Mouse (Mus musculus) midbrain, embryonic 11.5 days (tissue): ENCODE data around the gene Gnao1. TPM values are rescaled to one million over a fixed set of nuclear protein-coding genes. Genes with fewer than 3 reads are reported as not detected.

Experiments used
- ATAC-seq: fragments of 200-750 bp; cut with Nextera tagmentation; 2 replicates; pipeline ENCODE4 v1.8.0; 2017; ENCODE audit warnings: moderate TSS enrichment, moderate library complexity; ENCODE audit not compliant: low FRiP score
- DNase-seq: peaks from one replicate; pipeline ENCODE4 v3.0.0; 2015; ENCODE audit warnings: low spot score; ENCODE audit errors: missing footprints
- H3K27ac ChIP-seq: fragments of 300-500 bp; sonication (generic); 2 replicates; pipeline ENCODE4 v1.5.1; 2014; ENCODE audit warnings: low read depth, low read length
- H3K27me3 ChIP-seq: fragments of 300-500 bp; sonication (generic); 2 replicates; pipeline ENCODE4 v1.6.1; 2014; ENCODE audit warnings: mild to moderate bottlenecking, low read length, moderate library complexity, mixed read lengths; ENCODE audit not compliant: control insufficient read depth, insufficient read depth
- H3K36me3 ChIP-seq: fragments of 300-500 bp; sonication (generic); 2 replicates; pipeline ENCODE4 v1.6.1; 2014; ENCODE audit warnings: mild to moderate bottlenecking, low read length, moderate library complexity, mixed read lengths; ENCODE audit not compliant: control insufficient read depth, insufficient read depth
- H3K4me1 ChIP-seq: fragments of 300-500 bp; sonication (generic); 2 replicates; pipeline ENCODE4 v1.6.1; 2014; ENCODE audit warnings: low read length; ENCODE audit not compliant: control insufficient read depth, insufficient read depth
- H3K4me2 ChIP-seq: fragments of 300-500 bp; sonication (generic); 2 replicates; pipeline ENCODE4 v1.6.1; 2014; ENCODE audit warnings: mild to moderate bottlenecking, moderate library complexity
- H3K4me3 ChIP-seq: fragments of 300-500 bp; sonication (generic); 2 replicates; pipeline ENCODE4 v1.5.1; 2014; ENCODE audit warnings: low read depth, low read length
- H3K9ac ChIP-seq: fragments of 300-500 bp; sonication (generic); 2 replicates; pipeline ENCODE4 v1.6.1; 2014; ENCODE audit warnings: low read length
- H3K9me3 ChIP-seq: fragments of 300-500 bp; sonication (generic); 2 replicates; pipeline ENCODE4 v1.6.1; 2016; ENCODE audit warnings: low read length; ENCODE audit not compliant: control insufficient read depth
- WGBS: fragments of 180-500 bp; shearing (Covaris S2); extraction: QIAGEN DNeasy Blood & Tissue Kit; methylation state at CpG from one replicate; pipeline ENCODE4 v1.1.7; 2014; 5-methylcytosine and 5-hydroxymethylcytosine counted together
- polyA plus RNA-seq: library from polyadenylated mRNA; unstranded; fragments of >200 nt; fragmentation: Nextera tagmentation; extraction: Ambion mirVana; gene quantifications from 2 replicates; pipeline ENCODE4 v1.2.1, GENCODE M21; 2014

The Gnao1 gene
- polyA plus RNA-seq, 1 experiment from 2014 or later: 32.1 TPM

DNA sequence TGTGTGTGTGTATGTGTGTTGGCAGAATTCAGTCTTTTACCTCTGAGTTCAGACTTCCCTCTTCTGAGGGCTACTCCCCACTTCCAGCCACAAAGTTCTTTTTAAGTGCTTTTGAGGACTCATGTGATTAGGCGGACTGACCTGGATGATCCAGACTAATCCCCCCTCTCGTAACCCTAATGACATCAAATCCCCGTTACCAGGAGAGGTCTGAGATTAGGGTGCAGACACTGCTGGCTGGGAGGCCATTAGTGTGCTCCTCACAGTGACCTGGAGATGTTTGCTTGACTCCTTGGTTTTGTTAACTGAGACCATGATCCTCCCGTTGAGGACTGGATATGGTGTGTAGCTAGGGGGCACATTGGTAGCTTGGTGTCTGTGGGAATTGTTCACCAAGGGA, 30.7 kb downstream of the Gnao1 start:
- Histone ChIP-seq H3K9ac (no peak overlapping the region), H3K36me3 (no peaks in the 10 kb centered on the region), H3K4me2 (no peak overlapping the region), H3K27me3 (peaks cover 4% of the 10 kb centered on the region; the same call in 1 of the 2 replicates), H3K9me3 (no peaks in the 10 kb centered on the region), H3K27ac (no peak overlapping the region), H3K4me1 (peaks cover 15% of the 10 kb centered on the region), H3K4me3 (no peak overlapping the region)
- 24% methylated on average over 4 of the region's 4 CpGs for WGBS
- DNase-seq (peak; percentile 75), ATAC-seq (no peak)

DNA sequence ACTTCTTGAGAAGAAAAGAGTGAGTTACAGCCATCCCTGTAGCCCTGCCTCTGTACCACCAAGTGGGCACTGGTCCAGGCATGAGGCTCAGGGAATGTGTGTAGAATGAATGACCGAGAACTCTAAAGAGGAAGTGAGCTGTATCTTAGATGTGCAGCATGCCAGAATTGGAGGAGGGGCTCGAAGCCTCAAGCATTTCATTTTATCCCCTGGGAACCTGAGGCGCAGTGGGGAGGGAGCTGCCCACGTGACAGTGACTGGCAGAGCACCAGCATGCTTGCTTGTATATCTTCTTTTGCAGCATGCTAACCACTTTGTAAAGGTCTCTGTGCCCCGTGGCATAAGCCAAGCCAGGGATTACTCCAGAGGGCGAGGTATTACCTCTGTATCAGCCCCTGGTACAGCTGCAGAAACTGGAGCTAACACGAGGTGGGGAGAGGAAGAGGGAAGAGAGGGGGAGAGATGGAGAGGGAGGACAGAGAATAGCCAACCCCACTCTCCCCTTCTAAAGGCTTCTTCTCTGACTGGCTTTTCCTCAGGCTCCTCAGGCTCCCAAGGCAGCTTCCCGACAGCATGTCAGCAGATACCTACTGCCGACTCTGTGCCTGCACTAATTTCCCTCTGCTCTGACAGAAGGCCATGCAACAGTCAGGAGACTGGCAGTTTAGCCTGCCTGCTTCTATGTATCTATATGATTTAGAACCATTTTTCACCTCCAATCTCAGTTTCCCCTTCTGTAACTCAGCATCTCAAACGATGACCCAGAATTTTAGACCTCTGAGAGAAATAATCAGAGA, 31.4 kb downstream of the Gnao1 start:
- peaks cover 4% of the 10 kb centered on the region; the same call in 1 of the 2 replicates for H3K27me3 ChIP-seq
- peaks cover 15% of the 10 kb centered on the region for H3K4me1 ChIP-seq
- WGBS: 49% methylated on average over 10 of the region's 10 CpGs
- no peak overlapping the region for H3K9ac ChIP-seq
- no peak overlapping the region for H3K4me3 ChIP-seq
- H3K27ac ChIP-seq: no peak overlapping the region
- no peaks in the 10 kb centered on the region for H3K9me3 ChIP-seq
- ATAC-seq (no peak), DNase-seq (no peak)
- no peaks in the 10 kb centered on the region for H3K36me3 ChIP-seq
- no peak overlapping the region for H3K4me2 ChIP-seq

DNA sequence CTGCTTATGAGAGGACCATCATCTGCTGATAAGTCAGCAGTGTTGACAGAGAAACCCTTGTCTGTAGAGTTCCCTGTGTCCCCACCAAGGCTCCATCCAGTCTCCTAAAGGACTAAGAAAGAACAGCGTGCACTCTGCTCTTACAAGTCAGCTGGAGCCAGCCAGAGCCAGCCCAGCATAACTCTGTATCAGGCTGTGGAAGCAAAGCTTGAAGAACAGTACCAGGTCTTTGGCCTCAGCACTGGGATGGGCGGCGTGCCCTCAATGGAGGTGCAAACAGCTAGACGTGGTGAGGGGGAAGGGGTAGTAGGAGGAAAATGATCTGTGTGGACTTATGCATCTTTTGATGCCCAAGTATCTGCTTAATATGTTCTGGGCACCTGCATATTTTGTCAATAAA, 32.8 kb downstream of the Gnao1 start:
- WGBS: 85% methylated on average over 4 of the region's 4 CpGs
- H3K4me1 ChIP-seq: peaks cover 15% of the 10 kb centered on the region

DNA sequence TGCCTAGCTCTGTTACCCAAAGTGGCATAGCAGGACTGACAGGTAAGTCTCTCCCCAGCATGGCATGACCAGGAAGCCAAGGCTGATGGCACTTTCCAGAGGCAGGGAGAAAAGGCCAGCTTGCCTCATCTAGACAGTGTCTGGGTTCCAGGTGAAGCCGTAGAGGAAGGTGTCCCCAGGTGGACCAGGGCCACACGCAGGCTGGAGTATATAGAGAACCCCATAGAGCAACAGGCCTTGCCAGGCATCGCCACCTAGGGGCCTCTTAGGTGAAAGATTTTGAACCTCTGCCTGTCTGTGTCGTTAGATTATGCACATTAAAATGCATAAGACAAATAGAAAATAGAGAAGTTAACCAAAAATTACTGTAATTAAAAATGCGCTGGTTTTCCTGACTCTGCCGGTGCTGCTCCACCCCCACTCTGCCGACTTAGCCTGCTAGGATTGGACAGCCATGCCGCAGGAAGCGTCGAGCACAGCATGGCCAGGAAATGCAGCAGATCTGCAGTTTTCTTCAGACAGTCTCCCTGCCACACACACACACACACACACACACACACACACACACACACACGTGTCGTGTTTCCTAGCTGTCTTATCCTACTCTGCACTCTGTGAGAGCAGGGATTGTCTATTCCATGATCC, 34.2 kb downstream of the Gnao1 start:
- no peak overlapping the region for H3K27ac ChIP-seq
- H3K9ac ChIP-seq: no peak overlapping the region
- H3K36me3 ChIP-seq: no peaks in the 10 kb centered on the region
- ATAC-seq: no peak
- H3K9me3 ChIP-seq: no peaks in the 10 kb centered on the region
- no peak for DNase-seq
- no peak overlapping the region for H3K4me3 ChIP-seq
- H3K27me3 ChIP-seq: peaks cover 4% of the 10 kb centered on the region; the same call in 1 of the 2 replicates
- H3K4me2 ChIP-seq: no peak overlapping the region
- peaks cover 12% of the 10 kb centered on the region for H3K4me1 ChIP-seq
- 49% methylated on average over 12 of the region's 12 CpGs for WGBS

More for the DNA sequence above, 32.8 kb downstream of the Gnao1 start:
- no peak overlapping the region for H3K4me2 ChIP-seq
- no peak overlapping the region for H3K9ac ChIP-seq
- DNase-seq (peak; percentile 35), ATAC-seq (no peak)
- H3K9me3 ChIP-seq: no peaks in the 10 kb centered on the region
- no peak overlapping the region for H3K4me3 ChIP-seq
- peaks cover 4% of the 10 kb centered on the region; the same call in 1 of the 2 replicates for H3K27me3 ChIP-seq
- no peak overlapping the region for H3K27ac ChIP-seq
- H3K36me3 ChIP-seq: no peaks in the 10 kb centered on the region

DNA sequence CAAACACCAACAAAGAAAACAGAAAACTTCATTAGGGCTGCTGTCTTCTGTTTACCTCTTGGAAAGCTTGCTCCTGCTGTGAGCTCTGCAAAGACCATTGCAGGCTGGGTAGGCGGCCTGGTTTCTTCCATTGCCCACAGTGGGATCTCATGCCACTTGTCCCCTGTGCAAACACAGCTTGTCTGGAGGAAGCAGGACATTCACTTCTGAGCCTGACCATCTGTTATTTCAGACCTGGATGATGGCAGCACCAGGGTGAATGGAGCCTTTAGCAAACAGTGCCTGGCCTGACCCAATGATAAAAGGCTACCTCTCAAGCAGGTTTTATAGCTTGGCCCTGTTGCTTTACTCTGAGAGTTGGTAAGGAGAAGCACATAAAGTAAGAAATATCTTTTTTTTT, 35.4 kb downstream of the Gnao1 start:
- ATAC-seq (no peak), DNase-seq (peak; percentile 47)
- 69% methylated on average over 1 of the region's 1 CpGs for WGBS
- peaks cover 8% of the 10 kb centered on the region for H3K4me1 ChIP-seq
- no peaks in the 10 kb centered on the region for H3K27me3 ChIP-seq
- H3K9ac ChIP-seq: no peak overlapping the region
- H3K36me3 ChIP-seq: no peaks in the 10 kb centered on the region
- H3K9me3 ChIP-seq: no peaks in the 10 kb centered on the region
- no peak overlapping the region for H3K4me3 ChIP-seq
- no peak overlapping the region for H3K27ac ChIP-seq
- H3K4me2 ChIP-seq: no peak overlapping the region

DNA sequence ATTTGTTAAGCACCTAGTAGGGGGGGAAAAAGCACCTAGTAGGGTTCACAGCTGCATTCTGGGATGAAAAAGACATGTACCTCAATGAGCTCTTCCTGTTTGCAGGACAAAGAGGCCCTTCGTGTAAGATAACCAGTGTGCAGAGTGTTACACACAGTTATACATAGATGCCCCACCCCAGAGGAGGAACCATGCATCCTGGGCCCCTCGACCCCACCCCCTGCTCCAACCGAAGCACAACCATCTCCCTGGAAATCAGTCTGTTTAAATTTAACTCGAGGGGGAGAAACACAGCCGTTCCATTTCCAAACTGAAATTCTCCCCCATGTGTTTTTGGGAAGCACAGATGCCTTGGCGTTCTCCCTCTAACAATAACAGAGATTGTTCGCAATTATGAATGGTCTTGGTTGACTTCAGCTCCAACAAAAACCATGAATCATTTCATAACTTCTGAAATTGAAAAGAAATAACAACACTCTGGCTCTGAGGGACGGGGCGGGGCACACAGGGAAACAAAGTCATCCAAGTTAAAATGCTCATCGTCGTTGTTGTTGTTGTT, 42.4 kb downstream of the Gnao1 start:
- no peak for ATAC-seq
- Histone ChIP-seq H3K4me2 (no peak overlapping the region), H3K9ac (no peak overlapping the region), H3K4me3 (no peak overlapping the region), H3K27ac (no peak overlapping the region), H3K4me1 (no peaks in the 10 kb centered on the region), H3K9me3 (no peaks in the 10 kb centered on the region), H3K27me3 (no peaks in the 10 kb centered on the region), H3K36me3 (no peaks in the 10 kb centered on the region)
- WGBS: 88% methylated on average over 11 of the region's 11 CpGs
- no peak for DNase-seq

DNA sequence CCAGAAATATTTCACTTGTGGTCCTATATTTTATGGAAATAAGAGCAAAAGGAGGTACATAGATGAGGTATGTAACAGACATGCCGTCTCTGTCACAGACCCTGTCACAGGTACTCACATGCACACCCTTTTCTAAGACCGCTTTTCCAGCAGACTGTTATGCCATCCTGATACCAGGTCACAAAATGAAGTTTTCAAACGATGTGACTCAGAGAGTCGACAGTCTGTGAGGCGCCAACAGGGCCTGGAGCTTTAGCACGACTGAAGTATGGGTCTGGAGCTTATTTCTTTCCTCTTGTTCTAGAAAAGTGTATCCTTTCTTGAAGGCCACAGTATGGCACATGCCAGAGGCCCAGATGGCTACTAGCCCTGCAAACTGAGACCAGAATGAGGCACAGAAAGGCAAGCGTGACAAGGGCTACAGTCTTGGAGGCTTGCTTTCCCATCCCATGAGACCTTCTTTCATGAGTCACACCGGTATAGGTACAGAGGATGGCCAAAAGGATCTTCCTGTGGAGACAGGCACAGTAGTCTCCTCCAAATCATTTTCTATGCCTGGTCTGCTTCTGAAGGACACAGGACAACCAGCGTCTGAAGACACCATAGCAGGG, 43.2 kb downstream of the Gnao1 start:
- Histone ChIP-seq H3K4me2 (no peak overlapping the region), H3K9me3 (no peaks in the 10 kb centered on the region), H3K9ac (no peak overlapping the region), H3K27me3 (no peaks in the 10 kb centered on the region), H3K4me1 (no peaks in the 10 kb centered on the region), H3K36me3 (no peaks in the 10 kb centered on the region), H3K27ac (no peak overlapping the region), H3K4me3 (no peak overlapping the region)
- DNase-seq (no peak), ATAC-seq (no peak)
- WGBS: 89% methylated on average over 9 of the region's 9 CpGs

DNA sequence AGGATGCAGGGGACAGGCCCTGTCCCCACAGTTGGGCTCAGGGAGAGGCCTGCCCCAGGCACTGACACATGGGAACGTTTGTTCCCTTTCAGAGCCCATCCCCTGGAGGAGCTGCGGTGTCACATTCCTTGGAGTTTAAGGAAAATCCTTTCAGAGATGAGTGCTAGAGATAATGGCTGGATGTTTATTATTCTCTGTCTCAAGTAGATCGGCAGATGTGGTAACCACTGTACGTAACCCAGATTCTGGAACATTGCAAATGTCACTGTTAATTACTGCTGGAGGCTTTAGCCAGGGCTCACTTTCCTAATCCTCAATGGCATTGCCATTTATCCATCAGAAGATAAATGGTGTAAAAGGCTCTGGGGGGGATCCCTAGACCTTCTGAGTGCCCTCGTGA, 44.9 kb downstream of the Gnao1 start:
- H3K4me2 ChIP-seq: no peak overlapping the region
- no peak overlapping the region for H3K9ac ChIP-seq
- ATAC-seq (no peak), DNase-seq (no peak)
- H3K36me3 ChIP-seq: no peaks in the 10 kb centered on the region
- no peak overlapping the region for H3K4me3 ChIP-seq
- no peaks in the 10 kb centered on the region; the same call in 1 of the 2 replicates for H3K4me1 ChIP-seq
- WGBS: 54% methylated on average over 5 of the region's 5 CpGs
- H3K27ac ChIP-seq: no peak overlapping the region
- no peaks in the 10 kb centered on the region for H3K27me3 ChIP-seq
- no peaks in the 10 kb centered on the region for H3K9me3 ChIP-seq

DNA sequence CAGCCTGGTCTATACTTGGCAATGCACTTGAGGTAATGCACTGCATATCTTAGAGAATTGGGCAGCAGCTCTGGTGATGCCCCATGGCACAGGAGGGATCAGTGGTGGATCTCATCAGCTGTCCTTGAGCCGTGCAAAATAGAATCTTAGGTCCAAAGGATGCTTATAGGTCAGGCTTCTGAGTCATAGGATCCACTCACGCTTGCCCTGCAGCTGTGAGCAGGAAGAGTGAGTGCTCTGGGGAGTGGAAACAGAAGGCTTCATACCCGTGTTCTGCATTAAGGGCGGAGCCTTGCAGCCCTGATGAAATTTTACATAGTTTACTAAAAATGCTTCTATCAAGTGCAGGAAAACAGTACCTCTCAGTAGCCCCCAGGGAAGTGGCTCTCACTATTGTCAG, 45.5 kb downstream of the Gnao1 start:
- WGBS: 81% methylated on average over 4 of the region's 4 CpGs
- H3K4me2 ChIP-seq: no peak overlapping the region
- no peak overlapping the region for H3K4me3 ChIP-seq
- DNase-seq (no peak), ATAC-seq (no peak)
- no peaks in the 10 kb centered on the region; the same call in none of the 2 replicates for H3K4me1 ChIP-seq
- H3K9me3 ChIP-seq: no peaks in the 10 kb centered on the region
- no peak overlapping the region for H3K27ac ChIP-seq
- H3K27me3 ChIP-seq: no peaks in the 10 kb centered on the region
- no peak overlapping the region for H3K9ac ChIP-seq
- H3K36me3 ChIP-seq: no peaks in the 10 kb centered on the region
